Comparison of ENCODE assay signal across 30 mouse cellular contexts in the genomic region with DNA sequence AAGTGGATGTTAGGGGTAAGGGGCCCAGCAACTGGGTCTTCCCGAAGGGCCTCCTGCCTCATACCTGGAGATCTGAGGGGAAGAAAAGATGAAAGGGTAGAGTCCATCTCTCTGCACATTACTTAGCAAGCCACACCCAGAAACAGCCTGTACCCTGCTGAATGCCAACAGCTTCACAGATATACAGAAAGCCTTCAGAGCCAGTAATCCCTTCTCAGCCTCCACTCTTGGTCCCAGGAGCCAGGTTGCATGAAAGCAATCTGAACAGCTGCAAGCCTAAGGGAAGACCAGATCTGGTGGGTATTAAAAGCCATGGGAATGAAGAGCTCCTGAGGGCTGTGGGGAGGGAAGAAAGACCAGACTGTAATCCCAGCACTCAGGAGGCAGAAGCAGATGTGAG. TPM values are rescaled to one million over a fixed set of nuclear protein-coding genes. Genes with fewer than 3 reads are reported as not detected.
DNase-seq lines count a peak whose midpoint lies in the region; ATAC-seq and TF ChIP-seq lines count a peak whose summit lies in the region.
"Had no signal": no experiment of that assay in that cellular context is flagged by ENCODE, and none has a peak within 500 bp of the region (broad histone marks: within the 10 kb centered on the region; RNA-seq: fewer than 3 reads in every experiment).

No protein-coding gene starts in this region.

- 71% methylated on average over 1 of the region's 1 CpGs for WGBS in embryonic facial prominence, embryonic 14.5 days
- 88% methylated on average over 1 of the region's 1 CpGs for WGBS in embryonic facial prominence, embryonic 10.5 days
- WGBS in embryonic facial prominence, embryonic 15.5 days = 65% methylated on average over 1 of the region's 1 CpGs
- WGBS in intestine, embryonic 15.5 days = 55% methylated on average over 1 of the region's 1 CpGs
- WGBS in limb, embryonic 14.5 days = 60% methylated on average over 1 of the region's 1 CpGs

- no peak overlapping the region for H3K27ac ChIP-seq in embryonic facial prominence, embryonic 14.5 days (replicated peaks; ENCODE audit: low read depth, low read length)
- no peak overlapping the region for H3K27ac ChIP-seq in embryonic facial prominence, embryonic 10.5 days (replicated peaks)
- no peak overlapping the region for H3K27ac ChIP-seq in embryonic facial prominence, embryonic 15.5 days (replicated peaks)
- 0 out of 2 replicates have a peak overlapping the region, but pooled peaks have one; percentile 1 for H3K27ac ChIP-seq in intestine, embryonic 15.5 days
- H3K27ac ChIP-seq in limb, embryonic 14.5 days (replicated peaks; ENCODE audit: low read depth, low read length) = no peak overlapping the region
- H3K27ac ChIP-seq: embryonic facial prominence, embryonic 12.5 days; gastrocnemius, adult 2 months; heart, adult 2 months; heart, embryonic 10.5 days; heart, embryonic 13.5 days; hindbrain, embryonic 14.5 days; hindbrain, postnatal 0 days had no signal

- no peak overlapping the region for H3K4me3 ChIP-seq in embryonic facial prominence, embryonic 14.5 days (ENCODE audit: low read depth, low read length)
- H3K4me3 ChIP-seq in embryonic facial prominence, embryonic 10.5 days = no peak overlapping the region
- no peak overlapping the region for H3K4me3 ChIP-seq in embryonic facial prominence, embryonic 15.5 days (replicated peaks)
- no peak overlapping the region for H3K4me3 ChIP-seq in intestine, embryonic 15.5 days (replicated peaks)
- no peak overlapping the region for H3K4me3 ChIP-seq in limb, embryonic 14.5 days (replicated peaks; ENCODE audit: low read length)
- H3K4me3 ChIP-seq: embryonic facial prominence, embryonic 12.5 days; gastrocnemius, adult 2 months; heart, adult 2 months; heart, embryonic 10.5 days; heart, embryonic 13.5 days had no signal

- H3K4me1 ChIP-seq in embryonic facial prominence, embryonic 14.5 days (ENCODE audit: control insufficient read depth, insufficient read depth, low read length) = no peaks in the 10 kb centered on the region
- no peaks in the 10 kb centered on the region for H3K4me1 ChIP-seq in embryonic facial prominence, embryonic 10.5 days
- 0 out of 2 replicates have a peak, but pooled peaks cover 6% of the 10 kb centered on the region for H3K4me1 ChIP-seq in embryonic facial prominence, embryonic 15.5 days
- H3K4me1 ChIP-seq in intestine, embryonic 15.5 days (replicated peaks) = 0 out of 2 replicates have a peak, but pooled peaks cover 4% of the 10 kb centered on the region
- no peaks in the 10 kb centered on the region for H3K4me1 ChIP-seq in limb, embryonic 14.5 days (ENCODE audit: control insufficient read depth, insufficient read depth, low read length)
- H3K4me1 ChIP-seq: embryonic facial prominence, embryonic 12.5 days; heart, embryonic 13.5 days had no signal

- H3K9me3 ChIP-seq in embryonic facial prominence, embryonic 14.5 days (ENCODE audit: control insufficient read depth, low read length) = no peaks in the 10 kb centered on the region
- no peaks in the 10 kb centered on the region for H3K9me3 ChIP-seq in embryonic facial prominence, embryonic 10.5 days
- no peaks in the 10 kb centered on the region for H3K9me3 ChIP-seq in embryonic facial prominence, embryonic 15.5 days (replicated peaks)
- no peaks in the 10 kb centered on the region for H3K9me3 ChIP-seq in intestine, embryonic 15.5 days
- no peaks in the 10 kb centered on the region for H3K9me3 ChIP-seq in limb, embryonic 14.5 days (ENCODE audit: control insufficient read depth, low read length)
- H3K9me3 ChIP-seq: embryonic facial prominence, embryonic 12.5 days; heart, embryonic 10.5 days; heart, embryonic 13.5 days had no signal

- ATAC-seq in embryonic facial prominence, embryonic 14.5 days (ENCODE audit: low read depth) = peak; percentile 44
- ATAC-seq in embryonic facial prominence, embryonic 15.5 days (ENCODE audit: insufficient number of reproducible peaks, low FRiP score, low TSS enrichment, low read depth) = peak; percentile 49; the same call in 1 of the 2 replicates
- ATAC-seq in intestine, embryonic 15.5 days = peak; percentile 86
- peak; percentile 62; the same call in 1 of the 2 replicates for ATAC-seq in limb, embryonic 14.5 days (ENCODE audit: low FRiP score, low read depth)
- ATAC-seq: activated CD4-positive, CD25-positive, alpha-beta regulatory T cell, adult 4 months; forebrain, embryonic 14.5 days; forebrain, postnatal 0 days; hindbrain, postnatal 0 days had no signal

- H3K4me2 ChIP-seq in embryonic facial prominence, embryonic 14.5 days (ENCODE audit: low read depth, low read length) = no peak overlapping the region
- no peak overlapping the region for H3K4me2 ChIP-seq in embryonic facial prominence, embryonic 15.5 days (replicated peaks)
- H3K4me2 ChIP-seq in intestine, embryonic 15.5 days (replicated peaks) = no peak overlapping the region
- no peak overlapping the region for H3K4me2 ChIP-seq in limb, embryonic 14.5 days (replicated peaks; ENCODE audit: low read depth, low read length, severe bottlenecking)
- H3K4me2 ChIP-seq: embryonic facial prominence, embryonic 12.5 days; heart, embryonic 13.5 days; hindbrain, embryonic 14.5 days had no signal

- H3K27me3 ChIP-seq in embryonic facial prominence, embryonic 14.5 days (replicated peaks; ENCODE audit: control insufficient read depth, insufficient read depth, low read length) = no peaks in the 10 kb centered on the region
- H3K27me3 ChIP-seq in embryonic facial prominence, embryonic 10.5 days (replicated peaks; ENCODE audit: low read depth, poor library complexity, severe bottlenecking) = no peaks in the 10 kb centered on the region
- H3K27me3 ChIP-seq in embryonic facial prominence, embryonic 15.5 days = no peaks in the 10 kb centered on the region
- no peaks in the 10 kb centered on the region for H3K27me3 ChIP-seq in intestine, embryonic 15.5 days (replicated peaks)
- H3K27me3 ChIP-seq in limb, embryonic 14.5 days (ENCODE audit: control insufficient read depth, insufficient read depth, low read length) = no peaks in the 10 kb centered on the region
- H3K27me3 ChIP-seq: embryonic facial prominence, embryonic 12.5 days; heart, embryonic 13.5 days had no signal

- no peaks in the 10 kb centered on the region for H3K36me3 ChIP-seq in embryonic facial prominence, embryonic 14.5 days (ENCODE audit: control insufficient read depth, insufficient read depth, low read length)
- no peaks in the 10 kb centered on the region for H3K36me3 ChIP-seq in embryonic facial prominence, embryonic 10.5 days (replicated peaks)
- no peaks in the 10 kb centered on the region for H3K36me3 ChIP-seq in embryonic facial prominence, embryonic 15.5 days
- no peaks in the 10 kb centered on the region for H3K36me3 ChIP-seq in intestine, embryonic 15.5 days
- H3K36me3 ChIP-seq in limb, embryonic 14.5 days (ENCODE audit: control insufficient read depth, insufficient read depth, low read length) = no peaks in the 10 kb centered on the region
- H3K36me3 ChIP-seq: embryonic facial prominence, embryonic 12.5 days; heart, embryonic 10.5 days; heart, embryonic 13.5 days had no signal

- TF ChIP-seq POLR2A in limb, embryonic 14.5 days (IDR thresholded peaks at IDR 0.05; ENCODE audit: borderline replicate concordance, extremely low read depth, insufficient read depth, insufficient read length) = no peak

- DNase-seq in embryonic facial prominence, embryonic 14.5 days (ENCODE audit: low spot score) = peak; percentile 70
- no peak for DNase-seq in embryonic facial prominence, embryonic 10.5 days (ENCODE audit: low spot score)
- DNase-seq in limb, embryonic 14.5 days (ENCODE audit: low spot score) = no peak
- DNase-seq in spleen, adult 12 weeks (ENCODE audit: low spot score) = no peak
- no peak for DNase-seq in thymus, postnatal 0 days (ENCODE audit: low spot score)
- DNase-seq: adrenal gland, adult 8-10 months; adrenal gland, postnatal 25 days; cerebellum, adult 18-20 months; cerebellum, adult 9-10 months; cerebellum, postnatal 14 days; forebrain, postnatal 0 days; gastrocnemius, adult 2 months; gastrocnemius, postnatal 25 days; heart, adult 2 months; heart, postnatal 14 days; heart, postnatal 4 days had no signal

- no peak overlapping the region for H3K9ac ChIP-seq in embryonic facial prominence, embryonic 14.5 days (ENCODE audit: low read depth, low read length)
- H3K9ac ChIP-seq in embryonic facial prominence, embryonic 15.5 days = no peak overlapping the region
- no peak overlapping the region for H3K9ac ChIP-seq in intestine, embryonic 15.5 days
- H3K9ac ChIP-seq in limb, embryonic 14.5 days (ENCODE audit: low read depth, low read length, severe bottlenecking) = no peak overlapping the region
- H3K9ac ChIP-seq: embryonic facial prominence, embryonic 12.5 days; forebrain, postnatal 0 days; heart, embryonic 13.5 days; hindbrain, embryonic 14.5 days had no signal

RNA-seq across cellular contexts. Expression of gene Nrip2, which starts 9.9 kb away (rescaled TPM):
- 6.9 and 7.2 TPM in 2 replicates for polyA plus RNA-seq in embryonic facial prominence, embryonic 14.5 days (2014; fragmentation: Nextera tagmentation; extraction: Ambion mirVana)
- 2.0 and 2.2 TPM in 2 replicates for polyA plus RNA-seq in embryonic facial prominence, embryonic 10.5 days (2016; fragmentation: Nextera tagmentation; extraction: Ambion mirVana)
- polyA plus RNA-seq in embryonic facial prominence, embryonic 15.5 days (2015; fragmentation: Nextera tagmentation; extraction: Ambion mirVana) = 5.5 and 7.5 TPM in 2 replicates
- 4.9 TPM in 2 replicates for polyA plus RNA-seq in intestine, embryonic 15.5 days (2015; fragmentation: Nextera tagmentation; extraction: Ambion mirVana)
- 5.7 and 6.2 TPM in 2 replicates for polyA plus RNA-seq in limb, embryonic 14.5 days (2012; rRNA removed)
- 7.0 and 8.3 TPM in 2 replicates for polyA plus RNA-seq in limb, embryonic 14.5 days (2014; fragmentation: Nextera tagmentation; extraction: Ambion mirVana)
- polyA plus RNA-seq in thymus, postnatal 0 days (2015; fragmentation: Nextera tagmentation; extraction: Ambion mirVana) = 4.8 and 5.6 TPM in 2 replicates

RNA-seq across cellular contexts. Expression of gene Gm44596, which starts 13.9 kb away (rescaled TPM):
- not detected in 2 replicates for polyA plus RNA-seq in embryonic facial prominence, embryonic 14.5 days (2014; fragmentation: Nextera tagmentation; extraction: Ambion mirVana)
- polyA plus RNA-seq in embryonic facial prominence, embryonic 10.5 days (2016; fragmentation: Nextera tagmentation; extraction: Ambion mirVana) = not detected in 2 replicates
- polyA plus RNA-seq in embryonic facial prominence, embryonic 15.5 days (2015; fragmentation: Nextera tagmentation; extraction: Ambion mirVana) = not detected in 2 replicates
- polyA plus RNA-seq in intestine, embryonic 15.5 days (2015; fragmentation: Nextera tagmentation; extraction: Ambion mirVana) = not detected in 2 replicates
- not detected in 2 replicates for polyA plus RNA-seq in limb, embryonic 14.5 days (2012; rRNA removed)
- polyA plus RNA-seq in limb, embryonic 14.5 days (2014; fragmentation: Nextera tagmentation; extraction: Ambion mirVana) = not detected in 2 replicates
- polyA plus RNA-seq in thymus, postnatal 0 days (2015; fragmentation: Nextera tagmentation; extraction: Ambion mirVana) = not detected in 2 replicates
- polyA plus RNA-seq: activated CD4-positive, CD25-positive, alpha-beta regulatory T cell, adult 4 months; brain, embryonic 14.5 days; embryonic facial prominence, embryonic 12.5 days; forebrain, embryonic 11.5 days; forebrain, embryonic 14.5 days; forebrain, postnatal 0 days; frontal cortex, adult 2 months; heart, adult 2 months; heart, embryonic 10.5 days; heart, embryonic 13.5 days; heart, embryonic 16.5 days; hindbrain, embryonic 11.5 days; hindbrain, embryonic 14.5 days; hindbrain, postnatal 0 days had no signal

RNA-seq across cellular contexts. Expression of gene Tex52, which starts 13.9 kb away (rescaled TPM):
- polyA plus RNA-seq in embryonic facial prominence, embryonic 14.5 days (2014; fragmentation: Nextera tagmentation; extraction: Ambion mirVana) = 1.1 and 1.7 TPM in 2 replicates
- 0.18 and 0.55 TPM in 2 replicates for polyA plus RNA-seq in embryonic facial prominence, embryonic 10.5 days (2016; fragmentation: Nextera tagmentation; extraction: Ambion mirVana)
- polyA plus RNA-seq in embryonic facial prominence, embryonic 15.5 days (2015; fragmentation: Nextera tagmentation; extraction: Ambion mirVana) = 1.6 TPM in 2 replicates
- 0.13 and 0.16 TPM in 2 replicates for polyA plus RNA-seq in intestine, embryonic 15.5 days (2015; fragmentation: Nextera tagmentation; extraction: Ambion mirVana)
- 0.77 and 1.1 TPM in 2 replicates for polyA plus RNA-seq in limb, embryonic 14.5 days (2012; rRNA removed)
- polyA plus RNA-seq in limb, embryonic 14.5 days (2014; fragmentation: Nextera tagmentation; extraction: Ambion mirVana) = 0.26 and 0.37 TPM in 2 replicates
- 0.26 and 0.57 TPM in 2 replicates for polyA plus RNA-seq in thymus, postnatal 0 days (2015; fragmentation: Nextera tagmentation; extraction: Ambion mirVana)
- polyA plus RNA-seq: activated CD4-positive, CD25-positive, alpha-beta regulatory T cell, adult 4 months had no signal

RNA-seq across cellular contexts. Expression of gene Foxm1, which starts 26.4 kb away (rescaled TPM):
- 26.3 and 29.3 TPM in 2 replicates for polyA plus RNA-seq in embryonic facial prominence, embryonic 14.5 days (2014; fragmentation: Nextera tagmentation; extraction: Ambion mirVana)
- polyA plus RNA-seq in embryonic facial prominence, embryonic 10.5 days (2016; fragmentation: Nextera tagmentation; extraction: Ambion mirVana) = 63.0 and 68.7 TPM in 2 replicates
- 25.7 and 31.5 TPM in 2 replicates for polyA plus RNA-seq in embryonic facial prominence, embryonic 15.5 days (2015; fragmentation: Nextera tagmentation; extraction: Ambion mirVana)
- polyA plus RNA-seq in intestine, embryonic 15.5 days (2015; fragmentation: Nextera tagmentation; extraction: Ambion mirVana) = 25.7 and 26.3 TPM in 2 replicates
- polyA plus RNA-seq in limb, embryonic 14.5 days (2012; rRNA removed) = 81.2 and 93.9 TPM in 2 replicates
- 30.9 and 33.1 TPM in 2 replicates for polyA plus RNA-seq in limb, embryonic 14.5 days (2014; fragmentation: Nextera tagmentation; extraction: Ambion mirVana)
- polyA plus RNA-seq in thymus, postnatal 0 days (2015; fragmentation: Nextera tagmentation; extraction: Ambion mirVana) = 22.0 and 23.9 TPM in 2 replicates

RNA-seq across cellular contexts. Expression of gene Rhno1, which starts 26.5 kb away (rescaled TPM):
- polyA plus RNA-seq in embryonic facial prominence, embryonic 14.5 days (2014; fragmentation: Nextera tagmentation; extraction: Ambion mirVana) = 87.0 and 109 TPM in 2 replicates
- 191 and 193 TPM in 2 replicates for polyA plus RNA-seq in embryonic facial prominence, embryonic 10.5 days (2016; fragmentation: Nextera tagmentation; extraction: Ambion mirVana)
- polyA plus RNA-seq in embryonic facial prominence, embryonic 15.5 days (2015; fragmentation: Nextera tagmentation; extraction: Ambion mirVana) = 108 and 118 TPM in 2 replicates
- polyA plus RNA-seq in intestine, embryonic 15.5 days (2015; fragmentation: Nextera tagmentation; extraction: Ambion mirVana) = 97.9 and 107 TPM in 2 replicates
- 58.8 and 61.3 TPM in 2 replicates for polyA plus RNA-seq in limb, embryonic 14.5 days (2012; rRNA removed)
- polyA plus RNA-seq in limb, embryonic 14.5 days (2014; fragmentation: Nextera tagmentation; extraction: Ambion mirVana) = 127 and 138 TPM in 2 replicates
- 133 and 144 TPM in 2 replicates for polyA plus RNA-seq in thymus, postnatal 0 days (2015; fragmentation: Nextera tagmentation; extraction: Ambion mirVana)
